Mouse (Mus musculus) bone marrow macrophage, adult 2 months (primary cell): Measurements from ENCODE around the gene Asic2.

ENCODE experiments used
- CTCF ChIP-seq: IDR thresholded peaks from 2 replicates; pipeline ENCODE4 v1.5.1; 2012; ENCODE audit warnings: low read depth, mild to moderate bottlenecking, low read length, moderate library complexity
- POLR2A ChIP-seq: IDR thresholded peaks from 2 replicates; pipeline ENCODE4 v1.6.1; 2012; ENCODE audit warnings: mild to moderate bottlenecking, low read depth, low read length, borderline replicate concordance

DNA sequence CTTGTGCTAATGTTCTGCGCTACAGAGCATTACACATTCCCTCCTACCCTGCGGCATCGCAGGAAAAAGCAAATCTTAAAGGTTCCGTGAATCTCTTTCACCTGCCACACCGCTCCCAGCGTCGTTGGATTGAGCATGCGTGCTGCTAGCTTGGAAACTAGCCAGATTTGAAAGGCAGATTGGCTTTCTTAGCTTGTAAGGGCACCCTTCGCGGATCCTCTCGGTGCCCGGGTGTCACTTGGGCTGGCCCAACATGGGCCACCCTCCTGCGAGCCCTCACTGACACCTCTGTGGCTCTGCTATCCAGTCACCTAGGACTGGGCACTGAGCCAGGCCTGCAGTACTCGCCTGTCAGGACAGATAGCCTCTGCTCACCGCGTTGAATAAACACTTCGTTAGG, 380.3 kb downstream of the Asic2 start:
- TF ChIP-seq CTCF (no peak), POLR2A (no peak)
